Mouse (Mus musculus) intestine, embryonic 14.5 days (tissue): Measurements from ENCODE around the gene Ttn. TPM values are rescaled to one million over a fixed set of nuclear protein-coding genes. Genes with fewer than 3 reads are reported as not detected.

Source experiments
- ATAC-seq: fragments of 200-750 bp; cut with Nextera tagmentation; replicated peaks from 2 replicates; pipeline ENCODE4 v1.8.0; 2017; ENCODE audit warnings: low read depth, moderate number of reproducible peaks, moderate TSS enrichment, moderate library complexity; ENCODE audit not compliant: low FRiP score, low TSS enrichment
- DNase-seq: peaks from one replicate; pipeline ENCODE4 v3.0.0-alpha.2; 2018; ENCODE audit warnings: low spot score
- H3K27ac ChIP-seq: fragments of 300-500 bp; sonication (generic); 2 replicates; pipeline ENCODE4 v1.5.1; 2014; ENCODE audit warnings: low read depth, mild to moderate bottlenecking, control low read depth
- H3K27me3 ChIP-seq: fragments of 300-500 bp; sonication (generic); replicated peaks from 2 replicates; pipeline ENCODE4 v1.6.1; 2014; ENCODE audit warnings: low read length, control low read depth; ENCODE audit not compliant: control insufficient read depth, insufficient read depth
- H3K36me3 ChIP-seq: fragments of 300-500 bp; sonication (generic); 2 replicates; pipeline ENCODE4 v1.6.1; 2014; ENCODE audit warnings: low read length, control low read depth; ENCODE audit not compliant: control insufficient read depth, insufficient read depth
- H3K4me1 ChIP-seq: fragments of 300-500 bp; sonication (generic); replicated peaks from 2 replicates; pipeline ENCODE4 v1.6.1; 2014; ENCODE audit warnings: low read length, control low read depth, mixed read lengths; ENCODE audit not compliant: control insufficient read depth, insufficient read depth
- H3K4me2 ChIP-seq: fragments of 300-500 bp; sonication (generic); 2 replicates; pipeline ENCODE4 v1.6.1; 2014; ENCODE audit warnings: low read length
- H3K4me3 ChIP-seq: fragments of 300-500 bp; sonication (generic); 2 replicates; pipeline ENCODE4 v1.5.1; 2014; ENCODE audit warnings: low read depth, low read length, control low read depth, mixed read lengths
- H3K9ac ChIP-seq: fragments of 300-500 bp; sonication (generic); 2 replicates; pipeline ENCODE4 v1.6.1; 2014; ENCODE audit warnings: mild to moderate bottlenecking, low read length
- H3K9me3 ChIP-seq: fragments of 300-500 bp; sonication (generic); 2 replicates; pipeline ENCODE4 v1.6.1; 2016; ENCODE audit warnings: low read length, control low read depth; ENCODE audit not compliant: control insufficient read depth
- WGBS: fragments of 180-500 bp; shearing (Covaris S2); extraction: QIAGEN DNeasy Blood & Tissue Kit; methylation state at CpG from one replicate; pipeline ENCODE4 v1.1.7; 2014; 5-methylcytosine and 5-hydroxymethylcytosine counted together
- polyA plus RNA-seq: library from polyadenylated mRNA; unstranded; fragments of >200 nt; fragmentation: Nextera tagmentation; extraction: Ambion mirVana; gene quantifications from 2 replicates; pipeline ENCODE4 v1.2.1, GENCODE M21; 2014

Gene Ttn
- polyA plus RNA-seq, 1 experiment from 2014 or later, result 0.04 TPM

- H3K9ac ChIP-seq, result no peak overlapping the region
- no peaks in the 10 kb centered on the region for H3K36me3 ChIP-seq
- H3K4me2 ChIP-seq, result no peak overlapping the region
- DNase-seq, result no peak
- H3K27ac ChIP-seq, result no peak overlapping the region
- H3K9me3 ChIP-seq, result no peaks in the 10 kb centered on the region
- no peak overlapping the region for H3K4me3 ChIP-seq
- no peaks in the 10 kb centered on the region for H3K4me1 ChIP-seq
- H3K27me3 ChIP-seq, result no peaks in the 10 kb centered on the region
- no peak for ATAC-seq
Measured at GRCm38 (mm10) chr2:76861327-76861726, 121.0 kb downstream of the Ttn start.

GRCm38 (mm10) chr2:76850066-76850465 is 132.3 kb downstream of the Ttn start:
- Histone ChIP-seq H3K9me3 (no peaks in the 10 kb centered on the region), H3K4me1 (no peaks in the 10 kb centered on the region), H3K4me3 (no peak overlapping the region), H3K36me3 (no peaks in the 10 kb centered on the region), H3K27me3 (no peaks in the 10 kb centered on the region), H3K27ac (no peak overlapping the region), H3K4me2 (no peak overlapping the region), H3K9ac (no peak overlapping the region)
- 92% methylated on average over 4 of the region's 4 CpGs for WGBS
- ATAC-seq (no peak), DNase-seq (no peak)

GRCm38 (mm10) chr2:76843162-76843561 is 139.2 kb downstream of the Ttn start:
- H3K9me3 ChIP-seq, result no peaks in the 10 kb centered on the region

GRCm38 (mm10) chr2:76820472-76820871 is 161.9 kb downstream of the Ttn start:
- DNase-seq, result no peak

More at GRCm38 (mm10) chr2:76843162-76843561, 139.2 kb downstream of the Ttn start:
- Histone ChIP-seq H3K9ac (no peak overlapping the region), H3K4me2 (no peak overlapping the region), H3K27ac (no peak overlapping the region), H3K4me1 (no peaks in the 10 kb centered on the region), H3K27me3 (no peaks in the 10 kb centered on the region), H3K4me3 (no peak overlapping the region), H3K36me3 (no peaks in the 10 kb centered on the region)
- ATAC-seq (no peak), DNase-seq (no peak)
- 76% methylated on average over 1 of the region's 1 CpGs for WGBS

GRCm38 (mm10) chr2:76817796-76818195 is 164.6 kb downstream of the Ttn start:
- Histone ChIP-seq H3K27me3 (no peaks in the 10 kb centered on the region), H3K4me1 (no peaks in the 10 kb centered on the region), H3K4me2 (no peak overlapping the region), H3K9ac (no peak overlapping the region), H3K36me3 (no peaks in the 10 kb centered on the region), H3K27ac (no peak overlapping the region), H3K4me3 (no peak overlapping the region), H3K9me3 (no peaks in the 10 kb centered on the region)
- DNase-seq (no peak), ATAC-seq (no peak)
- 58% methylated on average over 2 of the region's 2 CpGs for WGBS

More at GRCm38 (mm10) chr2:76820472-76820871, 161.9 kb downstream of the Ttn start:
- no peak overlapping the region for H3K27ac ChIP-seq
- no peak overlapping the region for H3K9ac ChIP-seq
- no peaks in the 10 kb centered on the region for H3K36me3 ChIP-seq
- ATAC-seq, result no peak
- H3K4me1 ChIP-seq, result no peaks in the 10 kb centered on the region
- no peaks in the 10 kb centered on the region for H3K9me3 ChIP-seq
- no peaks in the 10 kb centered on the region for H3K27me3 ChIP-seq
- no peak overlapping the region for H3K4me3 ChIP-seq
- H3K4me2 ChIP-seq, result no peak overlapping the region

DNA sequence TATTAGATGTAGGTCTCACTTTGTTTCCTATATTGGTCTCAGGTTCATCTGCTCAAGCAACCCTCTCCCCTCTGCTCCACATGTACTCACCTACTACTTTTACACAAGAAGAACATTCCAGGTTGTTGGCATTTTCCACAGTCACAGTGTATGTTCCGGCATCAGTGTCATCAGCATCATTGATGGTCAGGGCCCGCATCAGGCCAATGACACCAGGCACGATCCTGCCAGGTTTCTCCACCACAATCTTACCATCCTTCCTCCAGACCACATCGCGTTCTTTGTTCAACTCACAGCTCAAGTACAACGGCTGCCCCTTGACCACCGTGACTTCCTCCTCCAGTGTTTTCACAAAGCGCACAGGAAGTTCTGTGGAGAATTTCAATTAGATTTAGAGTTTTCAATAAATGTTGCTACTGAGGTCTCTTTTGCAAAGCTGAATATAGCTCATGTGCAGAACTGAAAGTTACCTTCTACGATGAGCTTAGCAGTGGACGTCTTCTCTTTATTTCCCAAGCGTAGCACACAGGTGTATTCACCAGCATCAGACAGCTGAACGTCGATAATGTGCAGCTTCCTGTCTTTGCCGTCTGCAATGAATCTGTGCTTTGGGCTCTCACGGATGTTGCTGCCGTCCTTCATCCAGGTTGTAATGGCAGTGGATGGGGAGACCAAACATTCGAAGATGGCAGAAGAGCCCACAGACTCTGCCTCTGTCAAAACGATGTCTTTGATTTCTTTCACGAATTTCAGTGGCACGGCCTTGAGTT is 168.1 kb downstream of the Ttn start:
- no peaks in the 10 kb centered on the region for H3K4me1 ChIP-seq
- no peak overlapping the region for H3K4me2 ChIP-seq
- no peak overlapping the region for H3K4me3 ChIP-seq
- H3K27ac ChIP-seq, result no peak overlapping the region
- no peaks in the 10 kb centered on the region for H3K9me3 ChIP-seq
- ATAC-seq (no peak), DNase-seq (no peak)
- WGBS, result 81% methylated on average over 20 of the region's 20 CpGs
- H3K36me3 ChIP-seq, result no peaks in the 10 kb centered on the region
- no peaks in the 10 kb centered on the region for H3K27me3 ChIP-seq
- H3K9ac ChIP-seq, result no peak overlapping the region

DNA sequence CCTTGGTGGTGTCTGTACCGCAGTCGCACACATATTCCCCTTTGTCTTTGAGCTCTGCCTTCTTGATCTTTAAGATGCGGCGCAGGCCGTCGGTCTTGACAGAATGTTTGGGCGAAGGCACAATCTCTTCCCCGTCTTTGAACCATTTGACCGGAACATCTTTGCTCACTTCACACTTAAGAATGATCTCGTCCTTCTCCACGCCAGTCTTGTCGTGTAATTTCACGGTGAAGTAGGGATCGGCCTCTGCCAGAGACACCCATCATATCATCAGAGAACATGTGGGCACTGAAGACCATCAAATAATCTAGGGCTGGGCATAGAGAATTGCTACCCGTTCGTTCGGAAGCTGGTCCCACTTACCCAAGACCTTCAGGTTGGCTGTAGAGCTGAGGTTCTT is 171.2 kb downstream of the Ttn start:
- H3K9ac ChIP-seq, result no peak overlapping the region

GRCm38 (mm10) chr2:76808334-76808733 is 174.0 kb downstream of the Ttn start:
- H3K4me3 ChIP-seq, result no peak overlapping the region
- no peak overlapping the region for H3K4me2 ChIP-seq
- H3K9ac ChIP-seq, result no peak overlapping the region
- H3K27ac ChIP-seq, result no peak overlapping the region
- H3K36me3 ChIP-seq, result no peaks in the 10 kb centered on the region
- H3K27me3 ChIP-seq, result no peaks in the 10 kb centered on the region
- 94% methylated on average over 10 of the region's 10 CpGs for WGBS
- ATAC-seq (no peak), DNase-seq (no peak)
- H3K9me3 ChIP-seq, result no peaks in the 10 kb centered on the region
- no peaks in the 10 kb centered on the region for H3K4me1 ChIP-seq

More for the DNA sequence above, 171.2 kb downstream of the Ttn start:
- Histone ChIP-seq H3K4me1 (no peaks in the 10 kb centered on the region), H3K4me3 (no peak overlapping the region), H3K27me3 (no peaks in the 10 kb centered on the region), H3K36me3 (no peaks in the 10 kb centered on the region), H3K4me2 (no peak overlapping the region), H3K9me3 (no peaks in the 10 kb centered on the region), H3K27ac (no peak overlapping the region)
- DNase-seq (no peak), ATAC-seq (no peak)
- WGBS, result 96% methylated on average over 17 of the region's 17 CpGs

GRCm38 (mm10) chr2:76807284-76807683 is 175.1 kb downstream of the Ttn start:
- Histone ChIP-seq H3K36me3 (no peaks in the 10 kb centered on the region), H3K4me3 (no peak overlapping the region), H3K27ac (no peak overlapping the region), H3K9me3 (no peaks in the 10 kb centered on the region), H3K27me3 (no peaks in the 10 kb centered on the region), H3K4me1 (no peaks in the 10 kb centered on the region), H3K4me2 (no peak overlapping the region), H3K9ac (no peak overlapping the region)
- ATAC-seq (no peak), DNase-seq (no peak)
- WGBS, result 81% methylated on average over 7 of the region's 7 CpGs
